Mouse (Mus musculus) neural tube, embryonic 15.5 days (tissue): ENCODE results near the gene Tchp. TPM values are rescaled to one million over a fixed set of nuclear protein-coding genes. Genes with fewer than 3 reads are reported as not detected.

Experiments used
- ATAC-seq: fragments of 200-750 bp; cut with Nextera tagmentation; 2 replicates; pipeline ENCODE4 v1.8.0; 2017; ENCODE audit warnings: mild to moderate bottlenecking, moderate TSS enrichment, moderate library complexity; ENCODE audit not compliant: low FRiP score
- H3K27ac ChIP-seq: fragments of 300-500 bp; sonication (generic); replicated peaks from 2 replicates; pipeline ENCODE4 v1.5.1; 2015; ENCODE audit warnings: mild to moderate bottlenecking, inconsistent platforms
- H3K27me3 ChIP-seq: fragments of 300-500 bp; sonication (generic); replicated peaks from 2 replicates; pipeline ENCODE4 v1.6.1; 2015; ENCODE audit warnings: inconsistent platforms
- H3K36me3 ChIP-seq: fragments of 300-500 bp; sonication (generic); 2 replicates; pipeline ENCODE4 v1.6.1; 2015; ENCODE audit warnings: inconsistent platforms
- H3K4me1 ChIP-seq: fragments of 300-500 bp; sonication (generic); 2 replicates; pipeline ENCODE4 v1.6.1; 2015; ENCODE audit warnings: inconsistent platforms
- H3K4me2 ChIP-seq: fragments of 300-500 bp; sonication (generic); 2 replicates; pipeline ENCODE4 v1.6.1; 2015; ENCODE audit warnings: inconsistent platforms, mild to moderate bottlenecking, moderate library complexity
- H3K4me3 ChIP-seq: fragments of 300-500 bp; sonication (generic); replicated peaks from 2 replicates; pipeline ENCODE4 v1.5.1; 2015; ENCODE audit warnings: mild to moderate bottlenecking, inconsistent platforms
- H3K9ac ChIP-seq: fragments of 300-500 bp; sonication (generic); replicated peaks from 2 replicates; pipeline ENCODE4 v1.6.1; 2015; ENCODE audit warnings: mild to moderate bottlenecking, inconsistent platforms
- H3K9me3 ChIP-seq: fragments of 300-500 bp; sonication (generic); replicated peaks from 2 replicates; pipeline ENCODE4 v1.6.1; 2016; ENCODE audit warnings: inconsistent platforms
- WGBS: fragments of 180-500 bp; shearing (Covaris S2); methylation state at CpG from one replicate; pipeline ENCODE4 v1.1.7; 2015; ENCODE audit warnings: mixed read lengths; 5-methylcytosine and 5-hydroxymethylcytosine counted together
- polyA plus RNA-seq: library from polyadenylated mRNA; unstranded; fragments of >200 nt; fragmentation: Nextera tagmentation; extraction: Ambion mirVana; gene quantifications from 2 replicates; pipeline ENCODE4 v1.2.1, GENCODE M21; 2015

Tchp gene
- 14.1 and 15.6 TPM in 2 replicates for polyA plus RNA-seq

- Histone ChIP-seq H3K9ac (peak within 1 kb of the TSS; percentile 63), H3K4me3 (peak within 1 kb of the TSS; percentile 94), H3K36me3 (peaks cover 26% of the 10 kb centered on the region), H3K9me3 (no peaks in the 10 kb centered on the region), H3K27me3 (no peaks in the 10 kb centered on the region), H3K27ac (no peak within 1 kb of the TSS), H3K4me1 (peaks cover 10% of the 10 kb centered on the region), H3K4me2 (peak within 1 kb of the TSS; percentile 78)
- 3% methylated on average over 49 of the region's 49 CpGs for WGBS
- peak; percentile 62 for ATAC-seq
These were observed at the start of gene Tchp for GRCm38 (mm10) chr5:114707265-114708068. Tchp (plus strand) TSS chr5:114707760.

DNA sequence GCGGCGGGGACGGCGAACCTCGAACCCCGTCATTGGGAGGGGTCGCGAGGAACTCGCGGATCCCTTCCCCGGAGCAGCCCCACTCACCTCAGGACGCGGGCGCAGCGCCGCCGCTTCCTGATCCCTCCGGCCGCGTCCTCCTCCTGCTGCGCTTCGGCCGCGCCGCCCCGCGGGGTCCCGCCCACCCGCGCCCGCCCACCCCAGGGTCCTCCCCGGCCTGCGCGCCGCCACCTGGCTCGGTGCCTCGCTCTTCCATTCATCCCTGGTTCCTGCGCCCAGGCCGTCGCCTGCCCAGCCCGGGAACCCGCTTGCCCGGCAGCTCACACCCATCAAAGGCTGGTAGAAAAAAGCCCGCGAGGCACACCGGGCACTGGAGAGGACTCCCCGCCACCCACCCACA is 49.3 kb upstream of the Tchp start, which contains the start of gene Trpv4:
Trpv4 (minus strand) TSS at position 167 of the 400 bp plus-strand sequence.
- Histone ChIP-seq H3K4me1 (peaks cover 14% of the 10 kb centered on the region), H3K36me3 (no peaks in the 10 kb centered on the region), H3K27me3 (peaks cover 48% of the 10 kb centered on the region), H3K9me3 (no peaks in the 10 kb centered on the region), H3K4me2 (peak within 1 kb of the TSS; percentile 90), H3K27ac (no peak within 1 kb of the TSS), H3K9ac (peak within 1 kb of the TSS; percentile 46), H3K4me3 (peak within 1 kb of the TSS; percentile 42)
- WGBS, result 2% methylated on average over 41 of the region's 47 CpGs
- ATAC-seq, result no peak

- H3K27me3 ChIP-seq, result peaks cover 40% of the 10 kb centered on the region
These were observed 46.5 kb upstream of the Tchp start for GRCm38 (mm10) chr5:114661029-114661428.

DNA sequence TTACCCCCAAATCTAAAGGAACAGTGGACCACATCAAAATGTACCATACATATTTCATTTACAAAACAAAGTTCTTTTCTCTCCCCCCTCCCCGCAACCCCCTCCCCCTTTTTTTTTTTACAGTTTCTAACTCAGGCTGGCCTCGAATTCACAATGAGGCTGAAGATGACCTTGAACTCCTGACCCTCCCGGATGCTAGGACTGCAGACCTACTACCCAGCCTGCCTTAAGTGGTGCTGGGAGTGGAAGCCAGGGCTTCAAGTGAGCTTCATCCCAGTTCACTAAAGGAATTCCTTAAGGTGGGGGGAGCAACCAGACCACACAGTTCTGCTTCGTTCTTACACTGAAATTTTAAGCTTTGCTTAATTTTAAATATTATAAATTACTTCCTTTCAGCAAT is 43.4 kb upstream of the Tchp start:
- H3K4me3 ChIP-seq, result no peak overlapping the region
- peaks cover 9% of the 10 kb centered on the region for H3K27me3 ChIP-seq
- peaks cover 3% of the 10 kb centered on the region; the same call in 1 of the 2 replicates for H3K36me3 ChIP-seq
- ATAC-seq, result no peak
- H3K4me2 ChIP-seq, result no peak overlapping the region
- no peak overlapping the region for H3K9ac ChIP-seq
- H3K4me1 ChIP-seq, result peaks cover 10% of the 10 kb centered on the region
- 81% methylated on average over 4 of the region's 4 CpGs for WGBS
- H3K9me3 ChIP-seq, result no peaks in the 10 kb centered on the region
- H3K27ac ChIP-seq, result no peak overlapping the region

More at GRCm38 (mm10) chr5:114661029-114661428, 46.5 kb upstream of the Tchp start:
- no peak for ATAC-seq
- H3K36me3 ChIP-seq, result no peaks in the 10 kb centered on the region
- H3K4me1 ChIP-seq, result peaks cover 14% of the 10 kb centered on the region
- no peaks in the 10 kb centered on the region for H3K9me3 ChIP-seq
- WGBS, result 76% methylated on average over 6 of the region's 6 CpGs
- H3K9ac ChIP-seq, result no peak overlapping the region
- H3K4me2 ChIP-seq, result no peak overlapping the region
- H3K27ac ChIP-seq, result no peak overlapping the region
- H3K4me3 ChIP-seq, result no peak overlapping the region

- H3K27ac ChIP-seq, result no peak overlapping the region
- H3K9ac ChIP-seq, result no peak overlapping the region
- 65% methylated on average over 7 of the region's 7 CpGs for WGBS
- no peak overlapping the region for H3K4me3 ChIP-seq
- peaks cover 10% of the 10 kb centered on the region for H3K4me1 ChIP-seq
- no peak overlapping the region for H3K4me2 ChIP-seq
- peaks cover 4% of the 10 kb centered on the region; the same call in 1 of the 2 replicates for H3K36me3 ChIP-seq
- no peaks in the 10 kb centered on the region for H3K9me3 ChIP-seq
- no peak for ATAC-seq
- peaks cover 2% of the 10 kb centered on the region for H3K27me3 ChIP-seq
These were observed 42.8 kb upstream of the Tchp start for GRCm38 (mm10) chr5:114664750-114665149.

- Histone ChIP-seq H3K36me3 (peaks cover 7% of the 10 kb centered on the region; the same call in 1 of the 2 replicates), H3K9ac (no peak overlapping the region), H3K27me3 (no peaks in the 10 kb centered on the region), H3K4me1 (peaks cover 10% of the 10 kb centered on the region), H3K4me2 (no peak overlapping the region), H3K4me3 (no peak overlapping the region), H3K9me3 (no peaks in the 10 kb centered on the region), H3K27ac (no peak overlapping the region)
- no peak for ATAC-seq
- 68% methylated on average over 1 of the region's 1 CpGs for WGBS
These were observed 40.9 kb upstream of the Tchp start for GRCm38 (mm10) chr5:114666659-114667058.

GRCm38 (mm10) chr5:114667228-114667856 is 40.2 kb upstream of the Tchp start:
- peak; percentile 92 for ATAC-seq
- H3K9me3 ChIP-seq, result no peaks in the 10 kb centered on the region
- H3K27me3 ChIP-seq, result no peaks in the 10 kb centered on the region
- 4% methylated on average over 36 of the region's 36 CpGs for WGBS
- H3K4me2 ChIP-seq, result peak overlapping the region; percentile 64
- H3K36me3 ChIP-seq, result peaks cover 7% of the 10 kb centered on the region; the same call in 1 of the 2 replicates
- no peak overlapping the region for H3K9ac ChIP-seq
- H3K4me3 ChIP-seq, result peak overlapping the region; percentile 34
- peaks cover 10% of the 10 kb centered on the region for H3K4me1 ChIP-seq
- H3K27ac ChIP-seq, result peak overlapping the region; percentile 65

GRCm38 (mm10) chr5:114669014-114669413 is 38.5 kb upstream of the Tchp start:
- 94% methylated on average over 5 of the region's 5 CpGs for WGBS

GRCm38 (mm10) chr5:114673114-114673513 is 34.4 kb upstream of the Tchp start:
- 91% methylated on average over 13 of the region's 13 CpGs for WGBS
- Histone ChIP-seq H3K4me3 (no peak overlapping the region), H3K4me2 (no peak overlapping the region), H3K4me1 (no peaks in the 10 kb centered on the region), H3K9ac (no peak overlapping the region), H3K9me3 (no peaks in the 10 kb centered on the region), H3K36me3 (peaks cover 33% of the 10 kb centered on the region), H3K27ac (no peak overlapping the region), H3K27me3 (no peaks in the 10 kb centered on the region)
- ATAC-seq, result no peak

More at GRCm38 (mm10) chr5:114669014-114669413, 38.5 kb upstream of the Tchp start:
- H3K9me3 ChIP-seq, result no peaks in the 10 kb centered on the region
- peaks cover 10% of the 10 kb centered on the region for H3K4me1 ChIP-seq
- H3K27ac ChIP-seq, result no peak overlapping the region
- H3K36me3 ChIP-seq, result peaks cover 9% of the 10 kb centered on the region
- no peak overlapping the region for H3K4me2 ChIP-seq
- ATAC-seq, result no peak
- H3K27me3 ChIP-seq, result no peaks in the 10 kb centered on the region
- H3K4me3 ChIP-seq, result no peak overlapping the region
- no peak overlapping the region for H3K9ac ChIP-seq

DNA sequence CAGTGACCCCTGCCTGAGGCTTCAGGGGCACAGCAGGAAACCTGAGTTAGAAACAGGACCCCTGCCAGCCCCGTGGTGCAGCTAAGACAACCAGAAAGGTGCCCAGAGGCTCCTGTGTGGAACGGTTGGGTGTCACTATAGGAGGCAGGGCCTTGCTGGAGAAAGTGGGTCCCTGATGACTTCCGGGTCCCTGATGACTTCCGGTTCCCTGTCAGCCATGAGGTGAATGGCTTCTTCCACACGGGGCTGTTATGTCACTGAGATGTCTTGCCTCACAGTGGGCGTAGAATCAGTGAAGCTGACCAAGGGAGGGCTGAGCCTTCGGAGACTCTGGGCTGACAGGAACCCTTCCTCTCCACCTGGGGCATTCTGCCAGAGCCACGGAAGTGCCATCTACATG is 33.0 kb upstream of the Tchp start:
- Histone ChIP-seq H3K9me3 (no peaks in the 10 kb centered on the region), H3K4me1 (peaks cover 4% of the 10 kb centered on the region), H3K27ac (no peak overlapping the region), H3K27me3 (no peaks in the 10 kb centered on the region), H3K4me3 (no peak overlapping the region), H3K9ac (no peak overlapping the region), H3K4me2 (no peak overlapping the region), H3K36me3 (peaks cover 30% of the 10 kb centered on the region)
- no peak for ATAC-seq
- 84% methylated on average over 8 of the region's 8 CpGs for WGBS

DNA sequence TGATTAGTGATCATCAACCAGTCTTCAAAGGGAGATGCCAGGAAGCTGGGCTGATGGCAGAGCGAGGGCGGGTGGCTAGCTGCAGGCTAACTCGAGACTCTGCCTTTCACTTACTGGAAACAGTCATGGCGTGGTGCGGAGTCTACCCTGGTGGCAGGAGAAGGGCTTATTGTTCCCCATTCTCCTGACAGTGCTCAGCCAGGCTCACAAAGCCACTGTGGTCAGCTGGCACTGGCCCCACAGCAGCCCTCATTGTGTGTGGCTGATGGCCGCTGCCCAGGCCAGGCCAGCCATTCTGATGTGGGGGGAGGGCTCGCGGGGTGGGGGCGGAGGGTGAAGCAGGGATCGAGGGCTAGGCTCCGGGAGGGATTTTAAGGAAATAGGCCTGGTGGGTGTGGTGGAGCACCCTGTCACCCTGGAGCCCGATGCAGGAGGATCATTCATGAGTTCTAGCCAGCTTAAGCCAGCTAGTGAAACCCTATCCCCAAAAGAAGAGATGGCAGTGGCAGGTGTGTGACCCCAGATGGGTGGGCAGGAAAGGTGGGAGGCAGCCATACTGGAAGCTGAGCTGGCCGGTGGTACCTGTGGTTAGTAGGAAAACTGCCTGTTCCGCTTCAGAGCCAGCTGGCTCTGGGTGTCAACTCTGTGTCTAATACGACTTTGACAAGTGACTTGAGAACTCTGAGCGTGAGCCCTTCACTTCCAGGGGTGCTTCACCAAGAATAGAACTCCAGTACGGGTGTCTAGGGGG is 27.5 kb upstream of the Tchp start:
- H3K27me3 ChIP-seq, result no peaks in the 10 kb centered on the region
- no peak for ATAC-seq
- no peak overlapping the region for H3K27ac ChIP-seq
- peaks cover 23% of the 10 kb centered on the region for H3K36me3 ChIP-seq
- no peak overlapping the region for H3K9ac ChIP-seq
- H3K4me3 ChIP-seq, result no peak overlapping the region
- 53% methylated on average over 17 of the region's 17 CpGs for WGBS
- H3K4me1 ChIP-seq, result peaks cover 22% of the 10 kb centered on the region
- H3K4me2 ChIP-seq, result no peak overlapping the region
- no peaks in the 10 kb centered on the region for H3K9me3 ChIP-seq
